Mouse (Mus musculus): ENCODE measurements around the gene Gm21789. TPM values are rescaled to one million over a fixed set of nuclear protein-coding genes. Genes with fewer than 3 reads are reported as not detected.
"Not testable (repeated sequence)": the region's sequence is repeated elsewhere in the genome, so short reads cannot be mapped to it uniquely, and the experiment has no call there.

The Gm21789 gene
- total RNA-seq (2015; ENCODE audit: low replicate concordance), result not detected in 2 replicates
- not detected in 2 replicates for total RNA-seq (2017; ENCODE audit: low replicate concordance)

DNA sequence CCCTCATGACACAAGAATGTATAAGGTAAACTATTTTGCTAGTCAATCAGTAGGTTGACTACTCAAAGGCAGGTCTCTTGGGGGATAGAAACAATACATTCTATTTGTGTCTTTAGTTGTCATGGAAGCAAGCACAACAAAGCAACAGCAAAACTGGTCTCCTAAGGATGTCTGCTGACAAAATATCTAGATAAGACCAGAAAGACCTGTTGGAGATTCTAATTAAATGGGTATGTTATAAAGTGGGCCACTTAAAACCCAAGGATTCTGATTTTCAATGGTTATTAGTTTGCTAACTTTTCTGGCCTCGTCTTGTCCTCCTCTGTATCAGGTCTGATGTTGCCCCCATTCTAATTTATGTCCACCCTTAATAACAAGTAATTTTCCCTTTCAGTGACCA lies at the start of gene Gm21789:
Gene Gm21789, plus strand, starts transcription at position 301 of the 400 bp plus-strand sequence.
- not testable (repeated sequence) for ATAC-seq (replicated peaks; ENCODE audit: low FRiP score, poor library complexity, severe bottlenecking)

- not testable (repeated sequence) for ATAC-seq (replicated peaks; ENCODE audit: low FRiP score, poor library complexity, severe bottlenecking)
Measured at GRCm38 (mm10) chrX:32894325-32894724, 47.2 kb upstream of the Gm21789 start, which contains the start of gene Btbd35f30. Btbd35f30 (plus strand) TSS chrX:32894625.

DNA sequence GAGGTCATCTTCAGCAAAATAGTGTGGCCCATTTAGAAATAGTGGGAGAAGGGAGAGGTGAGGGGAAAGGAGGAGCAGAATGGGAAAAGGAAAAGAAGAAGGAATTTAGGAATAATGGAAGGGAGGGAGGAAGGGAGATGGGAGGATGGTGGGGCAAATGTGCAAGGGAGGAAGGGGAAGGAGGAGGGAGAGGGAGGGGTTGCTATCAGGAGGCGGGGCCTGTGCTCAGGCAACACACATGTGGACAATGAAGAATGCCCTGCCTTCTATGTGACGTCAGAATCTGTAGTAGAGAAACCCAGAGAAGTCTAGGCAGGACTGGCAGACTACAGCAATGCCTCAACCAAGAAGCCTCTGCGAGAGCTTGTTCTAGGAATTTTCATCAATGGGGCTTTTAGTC lies 32.0 kb downstream of the Gm21789 start, which contains the start of gene Btbd35f5:
Gene Btbd35f5, plus strand, starts transcription at position 301 of the 400 bp plus-strand sequence.
- ATAC-seq (replicated peaks; ENCODE audit: low FRiP score, poor library complexity, severe bottlenecking), result not testable (repeated sequence)

Other genes starting within 250 kb of the Gm21789 start
- not detected in 2 replicates for gene Btbd35f21, start 215.7 kb upstream of the Gm21789 start, total RNA-seq (2015; ENCODE audit: low replicate concordance)
- gene Btbd35f21, start 215.7 kb upstream of the Gm21789 start, total RNA-seq (2017; ENCODE audit: low replicate concordance), result not detected in 2 replicates
- not detected in 2 replicates for gene Btbd35f30, start 47.1 kb upstream of the Gm21789 start, total RNA-seq (2015; ENCODE audit: low replicate concordance)
- not detected in 2 replicates for gene Btbd35f30, start 47.1 kb upstream of the Gm21789 start, total RNA-seq (2017; ENCODE audit: low replicate concordance)
- not detected in 2 replicates for gene Btbd35f5, start 32.1 kb downstream of the Gm21789 start, total RNA-seq (2015; ENCODE audit: low replicate concordance)
- gene Btbd35f5, start 32.1 kb downstream of the Gm21789 start, total RNA-seq (2017; ENCODE audit: low replicate concordance), result not detected in 2 replicates